Mouse (Mus musculus): Measurements from ENCODE around the gene Strip2. TPM values are rescaled to one million over a fixed set of nuclear protein-coding genes. Genes with fewer than 3 reads are reported as not detected.

Gene Strip2
- 0.79 and 0.92 TPM in 2 replicates for polyA plus RNA-seq (2015; fragmentation: Nextera tagmentation; extraction: Ambion mirVana)

GRCm38 (mm10) chr6:29916530-29917382, at the start of gene Strip2:
TSS of gene Strip2 (plus strand) at chr6:29917012.
- 1% methylated on average over 67 of the region's 67 CpGs for WGBS
- peak; percentile 97 for ATAC-seq (replicated peaks; ENCODE audit: low FRiP score, low read depth)
- Histone ChIP-seq H3K4me2 (ENCODE audit: low read length) (peak within 1 kb of the TSS; percentile 87), H3K27ac (no peak within 1 kb of the TSS), H3K9ac (ENCODE audit: low read depth, low read length) (peak within 1 kb of the TSS; percentile 47), H3K4me3 (replicated peaks; ENCODE audit: low read depth, low read length) (peak within 1 kb of the TSS; percentile 65), H3K36me3 (ENCODE audit: insufficient read depth, low read length) (no peaks in the 10 kb centered on the region), H3K4me1 (replicated peaks; ENCODE audit: insufficient read depth, low read length) (no peaks in the 10 kb centered on the region), H3K27me3 (ENCODE audit: insufficient read depth, low read length) (no peaks in the 10 kb centered on the region; the same call in 1 of the 2 replicates), H3K9me3 (replicated peaks; ENCODE audit: low read length) (no peaks in the 10 kb centered on the region)
- DNase-seq (ENCODE audit: low spot score) = peak; percentile 96
- TF ChIP-seq CTCF (IDR thresholded peaks at IDR 0.05; ENCODE audit: low read depth) = no peak

GRCm38 (mm10) chr6:29868341-29868895, 48.4 kb upstream of the Strip2 start:
- Histone ChIP-seq H3K4me2 (ENCODE audit: low read length) (no peak overlapping the region), H3K27ac (no peak overlapping the region), H3K4me1 (replicated peaks; ENCODE audit: insufficient read depth, low read length) (no peaks in the 10 kb centered on the region), H3K36me3 (ENCODE audit: insufficient read depth, low read length) (peaks cover 8% of the 10 kb centered on the region; the same call in 1 of the 2 replicates), H3K9ac (ENCODE audit: low read depth, low read length) (no peak overlapping the region), H3K27me3 (ENCODE audit: insufficient read depth, low read length) (no peaks in the 10 kb centered on the region), H3K9me3 (replicated peaks; ENCODE audit: low read length) (no peaks in the 10 kb centered on the region), H3K4me3 (replicated peaks; ENCODE audit: low read depth, low read length) (no peak overlapping the region)
- ATAC-seq (replicated peaks; ENCODE audit: low FRiP score, low read depth) = no peak
- no peak for DNase-seq (ENCODE audit: low spot score)
- no peak for TF ChIP-seq CTCF (IDR thresholded peaks at IDR 0.05; ENCODE audit: low read depth)
- 81% methylated on average over 2 of the region's 2 CpGs for WGBS

DNA sequence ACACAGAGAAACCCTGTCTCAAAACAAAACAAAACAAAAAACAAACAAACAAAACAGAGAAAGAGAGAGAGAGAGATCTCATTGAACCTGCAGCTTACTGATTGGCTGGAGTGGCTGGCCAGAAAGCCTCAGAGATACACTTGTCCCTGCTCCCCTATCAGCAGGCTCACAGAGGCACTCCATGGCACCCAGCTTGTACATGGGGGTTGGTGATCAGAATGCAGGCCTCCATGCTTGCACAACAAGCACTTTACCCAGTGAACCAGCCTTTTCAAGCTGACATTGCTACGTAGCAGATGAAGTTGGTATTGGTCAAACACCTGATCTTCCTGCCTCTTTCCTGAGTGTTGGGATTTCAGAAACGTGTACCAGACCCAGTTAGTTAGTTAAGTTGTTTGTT, 43.2 kb upstream of the Strip2 start:
- DNase-seq (ENCODE audit: low spot score) (no peak), ATAC-seq (replicated peaks; ENCODE audit: low FRiP score, low read depth) (no peak)
- Histone ChIP-seq H3K9ac (ENCODE audit: low read depth, low read length) (no peak overlapping the region), H3K4me2 (ENCODE audit: low read length) (no peak overlapping the region), H3K4me1 (replicated peaks; ENCODE audit: insufficient read depth, low read length) (no peaks in the 10 kb centered on the region), H3K27me3 (ENCODE audit: insufficient read depth, low read length) (no peaks in the 10 kb centered on the region), H3K27ac (no peak overlapping the region), H3K9me3 (replicated peaks; ENCODE audit: low read length) (no peaks in the 10 kb centered on the region), H3K36me3 (ENCODE audit: insufficient read depth, low read length) (peaks cover 11% of the 10 kb centered on the region), H3K4me3 (replicated peaks; ENCODE audit: low read depth, low read length) (no peak overlapping the region)
- 74% methylated on average over 2 of the region's 2 CpGs for WGBS
- TF ChIP-seq CTCF (IDR thresholded peaks at IDR 0.05; ENCODE audit: low read depth) = no peak

DNA sequence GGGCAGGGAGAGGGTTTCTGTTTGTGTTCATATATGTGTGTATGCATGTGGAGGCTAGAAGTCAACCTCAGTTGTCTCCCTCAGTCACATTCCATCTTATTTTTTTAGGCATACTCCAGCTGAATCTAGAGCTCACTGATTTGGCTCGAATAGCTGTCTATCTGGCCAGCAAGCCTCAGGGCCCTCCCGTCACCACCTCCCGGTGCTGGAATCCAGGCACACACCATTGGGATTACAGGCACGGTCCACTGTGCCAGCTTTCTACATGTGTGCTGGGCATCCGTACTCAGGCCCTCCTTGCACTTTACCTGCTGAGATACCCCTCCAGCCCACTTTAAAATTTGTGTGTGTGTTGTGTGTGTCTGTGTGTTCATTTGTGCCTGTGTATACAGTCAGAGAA, 41.2 kb upstream of the Strip2 start:
- H3K4me3 ChIP-seq (replicated peaks; ENCODE audit: low read depth, low read length) = no peak overlapping the region
- H3K9me3 ChIP-seq (replicated peaks; ENCODE audit: low read length) = no peaks in the 10 kb centered on the region
- no peaks in the 10 kb centered on the region for H3K4me1 ChIP-seq (replicated peaks; ENCODE audit: insufficient read depth, low read length)
- H3K27ac ChIP-seq = no peak overlapping the region
- no peak for TF ChIP-seq CTCF (IDR thresholded peaks at IDR 0.05; ENCODE audit: low read depth)
- H3K9ac ChIP-seq (ENCODE audit: low read depth, low read length) = no peak overlapping the region
- no peak for ATAC-seq (replicated peaks; ENCODE audit: low FRiP score, low read depth)
- H3K4me2 ChIP-seq (ENCODE audit: low read length) = no peak overlapping the region
- H3K27me3 ChIP-seq (ENCODE audit: insufficient read depth, low read length) = no peaks in the 10 kb centered on the region
- WGBS = 83% methylated on average over 5 of the region's 5 CpGs
- no peak for DNase-seq (ENCODE audit: low spot score)
- peaks cover 12% of the 10 kb centered on the region for H3K36me3 ChIP-seq (ENCODE audit: insufficient read depth, low read length)

- Histone ChIP-seq H3K36me3 (ENCODE audit: insufficient read depth, low read length) (peaks cover 4% of the 10 kb centered on the region; the same call in 1 of the 2 replicates), H3K4me3 (replicated peaks; ENCODE audit: low read depth, low read length) (no peak overlapping the region), H3K4me2 (ENCODE audit: low read length) (no peak overlapping the region), H3K4me1 (replicated peaks; ENCODE audit: insufficient read depth, low read length) (no peaks in the 10 kb centered on the region), H3K27ac (no peak overlapping the region), H3K9ac (ENCODE audit: low read depth, low read length) (no peak overlapping the region), H3K27me3 (ENCODE audit: insufficient read depth, low read length) (no peaks in the 10 kb centered on the region), H3K9me3 (replicated peaks; ENCODE audit: low read length) (no peaks in the 10 kb centered on the region)
- no peak for ATAC-seq (replicated peaks; ENCODE audit: low FRiP score, low read depth)
- no peak for DNase-seq (ENCODE audit: low spot score)
- WGBS = 77% methylated on average over 4 of the region's 4 CpGs
- TF ChIP-seq CTCF (IDR thresholded peaks at IDR 0.05; ENCODE audit: low read depth) = no peak
These were observed 40.0 kb upstream of the Strip2 start for GRCm38 (mm10) chr6:29876782-29877181.

DNA sequence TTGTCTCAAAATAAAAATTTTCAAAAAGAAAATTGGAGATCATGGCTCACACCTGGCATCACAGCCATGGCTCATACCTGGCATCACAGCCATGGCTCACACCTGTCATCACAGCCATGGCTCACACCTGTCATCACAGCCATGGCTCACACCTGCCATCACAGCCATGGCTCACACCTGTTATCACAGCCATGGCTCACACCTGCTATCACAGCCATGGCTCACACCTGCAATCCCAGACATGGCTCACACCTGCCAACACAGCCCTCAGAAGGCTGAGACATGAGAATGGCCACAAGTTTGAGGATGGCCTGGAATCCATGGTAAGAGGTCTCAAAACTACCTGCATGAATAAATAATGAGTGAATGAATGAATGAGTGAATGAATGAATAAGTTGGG, 37.2 kb upstream of the Strip2 start:
- no peak for TF ChIP-seq CTCF (IDR thresholded peaks at IDR 0.05; ENCODE audit: low read depth)
- Histone ChIP-seq H3K27ac (no peak overlapping the region), H3K9me3 (replicated peaks; ENCODE audit: low read length) (no peaks in the 10 kb centered on the region), H3K27me3 (ENCODE audit: insufficient read depth, low read length) (no peaks in the 10 kb centered on the region), H3K4me3 (replicated peaks; ENCODE audit: low read depth, low read length) (no peak overlapping the region), H3K36me3 (ENCODE audit: insufficient read depth, low read length) (peaks cover 4% of the 10 kb centered on the region; the same call in 1 of the 2 replicates), H3K9ac (ENCODE audit: low read depth, low read length) (no peak overlapping the region), H3K4me2 (ENCODE audit: low read length) (no peak overlapping the region), H3K4me1 (replicated peaks; ENCODE audit: insufficient read depth, low read length) (no peaks in the 10 kb centered on the region)
- no peak for DNase-seq (ENCODE audit: low spot score)
- no peak for ATAC-seq (replicated peaks; ENCODE audit: low FRiP score, low read depth)
